Mouse (Mus musculus): ENCODE results near the gene Gm20481.

DNA sequence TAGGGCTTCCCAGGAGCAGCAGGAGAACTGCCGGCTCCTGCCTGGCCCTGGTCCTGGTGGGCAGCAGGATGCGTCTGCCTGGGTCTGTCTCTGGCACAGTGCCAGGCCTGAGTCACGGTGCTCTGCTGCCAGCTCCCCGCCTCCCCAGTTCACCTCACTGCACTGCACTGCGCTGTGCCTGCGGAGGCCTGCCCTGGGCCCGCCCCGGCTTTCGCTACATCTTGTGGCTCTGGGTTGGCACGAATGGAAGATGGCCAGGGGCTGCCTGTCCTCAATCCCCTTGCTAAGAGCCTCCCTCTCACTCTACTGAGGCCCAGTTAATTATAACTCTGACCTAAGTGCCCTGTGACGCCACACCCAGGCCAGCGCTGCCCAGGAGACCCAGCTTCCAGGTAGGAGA, 46.7 kb downstream of the Gm20481 start, which contains the start of gene Vwa7:
- TF ChIP-seq CTCF (IDR thresholded peaks at IDR 0.05; ENCODE audit: low read depth, low read length) (no peak), POLR2A (IDR thresholded peaks at IDR 0.05; ENCODE audit: insufficient read depth, low read length) (no peak)

Data from ES-Bruce4 (cell line).